Mouse (Mus musculus) brain, embryonic 18.5 days (tissue): Measurements from ENCODE around the gene Itga10.
"Not testable (repeated sequence)": the region's sequence is repeated elsewhere in the genome, so short reads cannot be mapped to it uniquely, and the experiment has no call there.

Experiments used
- DNase-seq: peaks from one replicate; pipeline ENCODE4 v3.0.0-alpha.2; 2012; ENCODE audit warnings: low read depth, low spot score

Itga10 gene

DNA sequence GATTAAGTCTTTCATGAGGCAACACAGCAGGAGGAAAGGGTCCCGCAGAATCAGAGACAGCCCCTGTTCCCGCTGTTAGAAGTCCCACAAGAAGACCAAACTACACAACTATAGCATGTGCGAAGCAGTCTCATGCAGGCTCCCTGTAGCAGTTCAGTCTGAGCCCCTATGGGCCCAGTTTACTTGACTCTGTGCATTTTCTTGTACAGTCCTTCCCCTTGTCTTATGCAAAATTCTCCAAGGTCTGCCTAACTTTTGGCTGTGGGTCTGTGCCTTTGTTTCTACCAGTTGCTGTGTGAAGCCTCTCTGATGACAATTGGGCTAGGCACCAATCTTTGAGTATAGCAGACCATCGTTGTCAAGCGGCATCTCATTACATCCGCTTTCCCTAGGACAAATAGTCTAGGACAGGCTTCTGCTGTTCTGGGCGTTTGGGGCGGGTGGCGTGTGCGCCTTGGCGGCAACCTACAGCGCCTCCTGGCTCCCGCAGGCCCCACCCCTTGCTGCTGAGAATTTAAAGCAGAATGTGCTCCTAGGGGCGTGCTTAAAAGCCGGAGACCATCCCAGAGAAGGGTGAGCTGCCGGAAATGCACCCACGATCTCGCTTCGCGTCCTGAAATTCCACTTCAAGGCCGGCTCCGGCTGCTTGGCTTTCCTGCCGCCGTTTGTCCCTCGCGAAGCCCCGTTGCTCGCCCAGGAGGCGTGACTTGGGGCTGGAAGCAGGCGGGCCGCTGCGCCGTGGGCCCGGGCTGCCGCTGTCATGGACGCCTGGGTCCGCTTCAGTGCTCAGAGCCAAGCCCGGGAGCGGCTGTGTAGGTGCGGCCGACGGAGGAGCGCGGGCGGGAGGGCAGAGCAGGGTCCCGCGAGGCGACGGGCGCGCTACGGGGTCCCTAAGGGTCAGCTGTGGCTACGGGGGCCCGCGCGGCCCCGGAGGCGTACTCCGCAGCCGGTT lies 10.2 kb upstream of the Itga10 start, which contains the start of the genes Pex11b and Gm42957:
Gene Pex11b (plus strand): TSS at position 449 of the 952 bp plus-strand sequence.
Gene Gm42957 (plus strand): TSS at position 547 of the 952 bp plus-strand sequence.
- peak; percentile 70 for DNase-seq

DNA sequence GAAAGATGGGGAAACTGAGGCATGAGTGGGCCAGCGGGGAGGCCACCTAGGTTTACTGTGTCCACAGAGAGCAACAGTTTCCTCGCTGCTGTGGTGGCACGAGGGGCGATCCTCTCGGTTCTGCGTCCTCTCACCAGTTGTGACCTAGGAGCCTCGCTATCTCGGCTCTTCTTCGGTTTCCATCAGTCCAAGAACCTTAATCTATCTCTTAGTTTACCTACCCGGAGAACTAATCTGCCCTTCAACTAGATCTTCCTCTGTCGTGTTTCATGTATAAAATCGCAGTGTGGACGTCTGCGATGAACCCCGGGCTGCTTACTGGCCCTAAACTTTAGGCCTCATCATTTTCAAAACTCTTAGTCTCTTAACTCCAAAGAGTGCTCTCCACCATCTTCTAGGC lies 9.5 kb upstream of the Itga10 start:
- DNase-seq = no peak

DNA sequence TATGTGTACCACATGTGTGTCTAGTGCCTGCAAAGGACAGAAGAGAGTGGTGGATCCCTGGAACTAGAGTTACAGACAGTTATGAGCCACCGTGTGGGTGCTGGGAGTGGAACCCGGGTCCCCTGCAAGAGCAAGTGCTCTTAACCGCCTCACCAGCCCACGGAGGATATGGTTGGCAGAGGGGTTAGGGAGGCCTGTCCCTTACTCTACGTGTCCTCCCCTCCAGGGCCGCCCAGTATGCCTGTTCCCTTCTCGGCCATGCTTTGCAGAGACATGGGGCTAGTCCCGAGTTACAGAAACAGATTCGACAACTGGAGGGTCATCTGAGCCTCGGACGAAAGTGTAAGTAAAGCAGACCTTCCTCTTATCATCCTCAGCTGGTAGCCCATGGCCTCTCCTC lies 8.9 kb upstream of the Itga10 start:
- no peak for DNase-seq

DNA sequence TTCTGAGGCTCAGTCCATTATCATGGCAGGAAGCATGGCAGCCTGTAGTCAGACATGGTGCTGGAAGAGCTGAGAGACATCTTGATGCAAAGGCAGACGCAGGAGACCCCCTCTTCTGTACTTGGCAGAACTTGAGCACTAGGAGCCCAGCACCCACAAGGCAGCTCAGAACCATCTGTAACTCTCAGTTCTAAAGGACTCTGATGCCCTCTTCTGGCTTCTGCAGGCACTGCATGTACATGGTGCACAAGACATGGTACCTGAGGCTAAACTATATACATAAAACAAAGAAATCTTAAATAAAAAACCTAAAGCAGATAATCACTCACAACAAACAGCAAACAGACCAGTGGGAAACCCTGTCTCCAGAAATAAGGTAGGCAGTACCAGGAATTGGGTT lies 6.2 kb upstream of the Itga10 start:
- no peak for DNase-seq

DNA sequence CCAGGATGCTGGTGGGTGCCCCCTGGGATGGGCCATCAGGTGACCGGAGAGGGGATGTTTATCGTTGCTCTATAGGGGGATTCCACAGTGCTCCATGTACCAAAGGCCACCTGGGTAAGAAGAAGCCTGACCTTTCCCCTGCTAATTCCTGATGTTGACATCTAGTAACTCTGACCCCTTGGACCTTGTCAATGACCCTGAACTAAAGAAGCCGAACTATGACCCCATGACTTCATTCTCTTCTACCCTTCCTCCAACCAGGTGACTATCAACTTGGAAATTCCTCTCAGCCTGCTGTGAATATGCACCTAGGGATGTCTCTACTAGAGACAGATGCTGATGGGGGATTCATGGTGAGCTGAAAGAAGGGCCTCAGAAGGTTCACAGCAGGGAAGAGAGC lies 2.0 kb downstream of the Itga10 start:
- DNase-seq = no peak

DNA sequence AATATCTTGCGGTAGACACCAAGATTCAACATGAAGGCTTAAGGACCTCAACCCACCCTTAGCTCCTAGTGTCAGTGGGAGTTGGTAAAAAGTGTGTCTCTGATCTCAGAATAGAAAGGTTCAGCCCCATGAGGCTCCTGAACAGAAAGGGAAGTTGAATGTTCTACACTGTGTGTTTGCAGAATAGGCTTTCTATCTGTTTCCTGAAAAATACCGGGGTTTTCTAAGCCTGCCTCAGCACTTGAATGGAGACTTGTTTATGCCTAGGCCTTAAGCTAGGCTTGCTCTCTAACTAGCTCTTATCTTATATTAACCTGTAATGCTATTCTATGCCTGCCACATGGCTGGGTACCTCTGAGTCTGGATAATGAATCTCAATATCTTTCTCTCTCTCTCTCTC lies 15.5 kb downstream of the Itga10 start:
- no peak for DNase-seq

DNA sequence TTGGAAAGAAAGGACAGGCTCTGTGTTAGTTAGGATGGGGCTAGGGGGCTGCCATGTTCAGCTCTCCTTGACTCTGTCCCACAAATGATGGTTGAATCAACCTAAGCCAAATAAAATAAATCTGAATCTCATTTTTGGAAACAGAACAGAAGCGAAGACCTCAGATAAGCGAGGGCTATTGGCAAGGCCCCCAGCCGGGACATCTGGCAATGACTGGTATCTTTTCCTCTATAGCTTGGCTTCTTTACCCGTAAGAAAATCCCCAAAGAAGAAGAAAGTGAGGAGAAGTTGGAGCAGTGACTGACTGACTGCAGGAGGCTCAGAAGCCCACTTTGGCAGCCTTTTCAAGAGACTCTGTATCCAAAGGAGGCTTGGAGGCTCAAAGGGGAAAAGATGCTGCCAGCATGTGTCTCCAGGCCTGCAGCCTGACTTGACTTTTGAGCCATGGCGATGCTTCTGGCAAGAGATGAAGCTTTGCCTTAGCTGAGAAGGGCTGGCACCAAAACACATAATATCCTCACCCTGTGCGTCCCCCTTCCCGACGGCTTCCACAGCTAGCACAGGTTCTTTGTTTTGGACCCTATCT lies 17.4 kb downstream of the Itga10 start:
- no peak for DNase-seq

DNA sequence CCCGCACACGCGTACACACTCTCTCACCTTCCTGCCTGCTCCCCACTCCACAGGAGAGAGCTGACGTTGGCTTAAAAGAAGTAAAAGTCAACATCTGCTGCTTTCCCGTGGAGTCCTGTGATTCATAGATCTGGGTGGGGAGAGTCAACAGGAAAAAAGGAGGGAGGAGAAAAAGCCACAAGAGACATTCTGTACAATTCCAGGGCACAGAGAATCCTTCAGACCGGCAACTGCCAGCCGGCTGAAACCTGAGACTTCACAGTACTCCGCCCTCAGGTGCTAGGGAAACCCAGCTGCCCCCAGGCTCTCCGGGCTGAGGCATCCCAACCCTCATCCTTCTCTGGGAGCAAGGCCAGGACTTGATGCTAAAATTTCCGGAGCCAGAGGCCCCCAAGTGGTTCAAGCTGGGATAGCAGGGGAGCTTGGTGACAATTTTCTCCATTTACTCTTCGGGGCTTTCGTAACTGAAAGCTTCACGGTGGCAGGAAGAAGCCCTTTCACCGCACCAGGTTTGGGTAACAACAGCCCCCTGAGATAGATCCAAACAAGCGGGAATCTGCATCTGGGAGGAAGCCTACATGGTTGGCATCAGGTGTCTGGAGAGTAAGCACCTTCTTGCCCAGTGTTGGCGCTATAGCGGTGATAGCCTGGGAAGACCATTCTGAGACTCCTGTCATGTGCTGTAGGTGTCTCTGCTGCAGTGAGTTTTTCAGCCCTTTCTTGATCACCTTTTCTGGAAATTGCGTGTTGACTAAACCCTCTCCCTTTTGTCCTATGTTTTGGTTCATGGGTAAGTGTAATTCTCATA lies 18.3 kb downstream of the Itga10 start:
- peak; percentile 69 for DNase-seq

DNA sequence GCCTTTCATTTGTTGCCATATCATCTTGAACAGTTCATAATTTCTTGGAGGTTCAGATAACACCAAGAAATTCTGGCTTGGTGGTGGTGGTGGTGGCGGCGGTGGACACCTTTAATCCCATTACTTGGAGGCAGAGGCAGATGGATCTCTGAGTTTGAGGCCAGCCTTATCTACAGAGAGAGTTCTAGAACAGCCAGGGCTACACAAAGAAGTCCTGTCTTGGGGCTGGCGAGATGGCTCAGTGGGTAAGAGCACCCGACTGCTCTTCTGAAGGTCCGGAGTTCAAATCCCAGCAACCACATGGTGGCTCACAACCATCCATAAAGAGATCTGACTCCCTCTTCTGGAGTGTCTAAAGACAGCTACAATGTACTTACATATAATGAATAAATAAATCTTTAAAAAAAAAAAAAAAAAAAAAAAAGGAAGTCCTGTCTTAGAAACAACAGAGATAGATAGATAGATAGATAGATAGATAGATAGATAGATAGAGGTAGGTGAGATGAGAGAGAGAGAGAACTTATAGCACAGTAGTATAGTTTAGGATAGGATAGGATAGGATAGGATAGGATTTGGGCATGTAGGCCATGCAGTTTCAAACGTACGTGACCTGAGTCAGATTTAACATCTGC lies 20.5 kb downstream of the Itga10 start:
- not testable (repeated sequence) for DNase-seq

DNA sequence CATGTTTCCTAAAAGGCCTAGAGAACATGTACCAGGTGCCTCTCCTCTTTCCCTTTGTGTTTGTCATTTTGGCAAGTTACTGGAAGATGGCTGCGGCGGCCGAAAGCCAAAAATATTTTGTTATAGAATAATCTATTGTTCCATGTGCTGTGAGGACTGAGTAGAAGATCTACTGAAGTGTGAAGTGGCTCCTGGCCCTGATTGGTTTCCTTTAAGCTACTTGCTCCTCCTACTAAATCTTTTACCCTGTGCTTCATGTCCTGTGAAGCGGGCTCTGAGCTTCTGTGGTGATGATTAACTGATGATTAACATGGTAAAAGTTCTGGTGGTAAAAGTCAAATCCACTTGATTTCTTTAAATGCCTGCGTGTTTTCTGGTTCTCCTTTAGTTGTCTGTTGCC lies 21.5 kb downstream of the Itga10 start:
- no peak for DNase-seq

DNA sequence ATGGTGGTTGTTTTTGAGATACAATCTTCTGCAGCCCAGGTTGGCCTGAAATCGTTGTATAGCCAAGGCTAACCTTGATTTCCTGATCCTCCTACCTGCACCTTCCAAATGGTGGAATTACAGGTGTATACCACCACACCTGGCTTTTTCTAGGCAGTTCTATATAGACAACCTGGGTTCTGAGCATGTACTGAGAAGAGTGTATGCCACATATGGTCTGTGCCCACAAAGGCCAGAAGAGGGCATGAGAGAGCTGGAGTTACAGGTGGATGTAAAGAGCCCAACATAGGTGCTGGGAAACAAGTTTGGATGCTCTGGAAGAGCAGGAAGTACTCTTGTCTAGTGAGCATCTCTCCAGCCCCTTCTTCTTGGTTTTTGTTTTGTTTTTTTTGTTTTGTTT lies 21.9 kb downstream of the Itga10 start:
- no peak for DNase-seq

DNA sequence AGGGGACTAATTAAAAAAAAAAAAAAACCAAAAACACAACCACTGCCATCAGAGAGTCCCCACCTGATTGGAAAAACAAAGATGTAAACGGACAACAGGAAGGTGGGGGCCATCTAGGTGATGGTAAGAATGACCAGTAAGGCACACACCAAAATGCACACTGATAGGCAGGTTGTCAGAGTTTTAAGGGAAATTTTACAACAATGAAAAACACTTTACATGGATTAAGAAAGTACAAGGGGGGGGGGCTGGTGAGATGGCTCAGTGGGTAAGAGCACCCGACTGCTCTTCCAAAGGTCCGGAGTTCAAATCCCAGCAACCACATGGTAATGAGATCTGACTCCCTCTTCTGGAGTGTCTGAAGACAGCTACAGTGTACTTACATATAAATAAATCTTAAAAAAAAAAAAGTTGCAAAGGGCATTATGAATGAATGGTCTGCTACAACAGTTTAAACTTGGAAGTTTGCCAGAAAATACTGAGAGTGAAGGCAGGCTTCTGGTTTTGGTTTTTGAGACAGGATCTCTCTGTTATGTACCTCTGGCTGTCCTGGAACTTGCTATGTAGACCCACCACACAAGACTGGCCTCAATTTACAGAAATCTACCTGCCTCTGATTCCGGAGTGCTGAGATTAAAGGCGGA lies 23.2 kb downstream of the Itga10 start:
- no peak for DNase-seq

DNA sequence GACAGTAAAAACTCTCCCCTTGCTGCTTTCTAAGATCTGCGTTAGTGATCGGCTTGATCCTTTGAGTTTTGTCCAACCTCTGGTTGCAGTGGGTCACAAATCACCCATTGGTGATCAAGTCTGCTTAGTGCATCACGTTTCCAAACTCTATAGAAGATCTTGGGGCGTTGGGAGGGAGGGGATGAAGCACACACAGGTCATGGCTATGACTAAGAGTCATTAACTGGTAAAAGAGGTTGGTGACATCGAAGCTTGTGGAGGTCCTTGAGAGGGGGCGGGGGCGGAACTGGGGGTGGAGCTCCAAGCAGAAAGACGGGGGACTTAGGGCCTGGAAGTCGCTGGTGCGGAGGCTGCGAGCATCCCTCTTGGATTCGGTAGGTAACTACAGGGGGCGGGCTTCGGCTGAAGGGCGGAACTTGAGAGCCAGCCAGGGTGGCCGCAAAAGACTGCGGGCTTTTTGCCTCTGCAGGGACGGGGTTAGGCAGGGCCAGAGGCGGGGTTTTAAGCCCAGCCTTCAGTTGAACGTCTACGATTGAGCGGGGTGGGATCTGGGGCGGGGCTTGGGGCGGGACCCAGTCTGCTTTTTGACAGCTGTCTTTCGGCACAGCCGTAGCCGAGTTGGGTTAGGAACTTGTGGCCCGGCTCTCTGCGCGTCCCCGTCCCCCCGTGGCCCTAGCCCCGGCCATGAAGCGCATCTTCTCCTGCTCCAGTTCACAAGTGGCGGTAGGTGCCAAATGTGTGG lies 24.5 kb downstream of the Itga10 start, which contains the start of gene Ankrd35:
Gene Ankrd35 (plus strand): TSS at position 405 of the 742 bp plus-strand sequence.
- DNase-seq = peak; percentile 30

DNA sequence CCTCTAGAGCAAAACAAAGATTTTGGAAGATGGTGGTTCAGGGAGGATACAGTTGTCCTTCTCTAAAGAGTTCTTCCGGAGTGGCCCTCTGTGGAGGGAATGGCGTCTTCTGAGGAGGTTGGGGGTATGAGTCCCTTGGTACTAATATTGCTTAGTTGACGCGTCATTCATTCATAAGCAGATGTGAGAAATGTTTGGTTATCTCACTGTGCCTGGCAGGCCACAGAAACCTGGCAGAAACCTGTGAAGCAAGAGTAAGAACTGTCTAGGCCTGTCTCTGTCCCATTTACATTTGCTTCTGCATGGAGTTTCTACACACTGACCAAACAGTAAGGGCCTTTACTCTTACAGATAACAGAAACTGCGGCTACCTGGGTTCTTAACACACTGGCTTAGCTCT lies 26.1 kb downstream of the Itga10 start:
- no peak for DNase-seq

DNA sequence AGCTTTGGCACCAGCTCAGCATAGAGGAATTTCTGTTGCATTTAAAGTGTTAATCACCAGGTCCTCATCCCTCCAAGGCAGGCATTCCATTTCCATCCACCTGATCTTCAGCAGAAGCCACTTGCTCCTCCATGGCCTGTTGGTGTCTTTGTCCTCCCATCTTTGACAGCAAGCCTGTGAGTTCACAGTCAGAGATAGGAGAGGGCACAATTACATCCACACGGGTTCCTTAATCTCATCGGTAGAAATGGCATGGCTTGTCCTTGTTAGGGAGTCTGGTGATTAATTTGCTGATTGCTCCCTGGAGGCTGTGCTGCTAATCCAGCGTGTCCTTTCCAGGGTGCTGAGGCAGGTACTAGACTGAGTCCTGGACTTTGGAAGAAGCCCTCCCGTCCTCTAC lies 28.1 kb downstream of the Itga10 start:
- no peak for DNase-seq

DNA sequence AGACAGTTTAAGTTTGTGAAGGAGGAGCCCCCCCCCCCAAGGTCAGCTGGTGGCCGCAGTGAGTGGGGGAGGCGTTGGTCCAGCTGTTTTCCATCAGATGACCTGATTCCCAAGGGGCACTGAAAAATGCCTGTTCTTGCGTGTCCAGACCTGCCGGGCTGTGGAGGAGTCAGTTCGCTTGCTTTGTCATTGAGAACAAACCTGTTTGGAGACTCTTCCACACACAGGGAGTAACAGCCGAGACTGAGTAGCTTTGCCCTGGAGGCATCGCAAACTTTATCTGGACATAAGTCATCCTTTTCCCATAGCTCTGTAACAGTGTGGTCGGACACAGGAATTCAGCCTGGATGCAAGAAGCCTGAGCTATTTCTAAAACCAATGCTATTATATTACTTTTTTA lies 29.1 kb downstream of the Itga10 start:
- DNase-seq = no peak

DNA sequence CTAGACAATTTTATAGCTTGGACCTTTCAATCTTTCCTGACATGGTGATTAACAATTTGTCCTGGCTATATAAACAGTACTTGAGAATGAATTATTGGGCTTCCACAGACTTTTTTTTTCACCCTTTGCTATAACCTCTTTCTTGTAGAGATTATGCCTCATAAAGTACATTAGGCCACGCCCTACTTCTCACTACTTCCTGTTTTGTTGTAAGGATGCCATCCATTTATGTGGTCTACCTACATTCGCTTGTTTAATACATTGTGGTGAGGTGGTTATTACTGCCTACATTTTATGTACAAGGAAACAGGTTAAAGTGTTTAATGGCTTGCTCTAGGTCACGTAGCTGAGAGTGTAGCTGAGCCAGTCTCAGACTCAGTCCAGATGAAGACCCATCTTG lies 29.8 kb downstream of the Itga10 start:
- no peak for DNase-seq

DNA sequence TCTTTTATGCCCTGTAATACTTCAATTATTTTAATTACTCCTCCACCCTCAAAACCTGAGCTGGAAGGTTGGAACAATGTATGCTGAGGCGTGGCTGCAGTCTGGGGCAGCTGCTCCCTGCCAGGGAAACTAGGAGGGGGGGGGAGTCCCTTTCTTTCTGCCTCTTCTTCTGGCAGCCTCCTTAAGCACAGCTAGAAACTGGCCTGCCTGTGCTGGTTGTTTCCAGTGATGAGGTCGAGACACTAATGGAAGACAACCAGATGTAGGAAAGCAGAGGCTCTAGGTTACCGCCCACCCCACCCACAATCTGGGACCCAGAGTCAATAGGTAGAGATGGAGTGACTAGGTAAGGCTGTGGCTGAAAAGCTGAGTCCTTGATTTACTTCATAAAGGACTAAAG lies 30.3 kb downstream of the Itga10 start:
- DNase-seq = no peak

DNA sequence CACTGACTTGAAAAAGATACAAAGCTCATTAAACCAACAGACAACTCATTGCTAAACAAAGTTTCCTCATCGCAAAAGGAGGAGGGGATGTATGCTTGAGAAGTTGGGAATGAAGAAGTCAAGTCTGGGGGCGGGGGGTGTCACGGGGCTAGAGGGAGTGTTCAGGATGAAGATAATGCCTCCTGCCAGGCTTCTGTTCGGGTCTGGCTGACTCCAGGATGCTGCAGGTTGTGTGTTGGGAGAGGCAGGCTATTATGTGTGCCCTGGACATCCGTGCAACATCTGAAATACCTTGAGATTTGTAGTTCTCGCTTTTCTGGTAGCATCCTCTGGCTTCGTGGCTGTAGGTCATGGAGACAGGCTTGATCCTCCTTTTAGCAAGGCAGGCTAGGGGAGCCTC lies 33.1 kb downstream of the Itga10 start:
- DNase-seq = no peak

DNA sequence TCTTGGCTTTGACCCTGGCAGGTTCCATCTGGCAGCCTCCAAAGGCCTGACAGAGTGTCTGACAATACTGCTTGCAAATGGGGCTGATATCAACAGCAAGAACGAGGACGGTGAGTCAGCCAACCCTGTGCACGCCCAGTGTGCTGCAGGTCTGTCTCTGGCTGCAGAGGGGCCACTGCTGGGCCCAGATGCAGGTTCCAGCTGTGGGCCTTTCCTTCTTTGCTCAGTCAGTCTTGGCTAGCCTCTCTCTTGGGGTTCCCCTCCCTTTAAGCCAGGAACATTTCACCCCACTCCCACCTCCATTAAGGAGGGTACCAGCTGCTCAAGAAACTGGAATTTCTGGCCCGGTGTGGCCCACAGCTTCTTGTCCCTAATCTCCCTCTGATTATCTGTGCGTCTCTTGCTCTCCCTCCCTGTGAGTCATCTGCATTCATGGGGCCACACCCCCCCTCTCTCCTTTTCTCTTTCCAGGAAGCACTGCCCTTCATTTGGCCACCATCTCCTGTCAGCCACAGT lies 33.8 kb downstream of the Itga10 start:
- no peak for DNase-seq
